Mouse (Mus musculus): Measurements from ENCODE around the gene Higd1a.

Gene Higd1a

GRCm38 (mm10) chr9:121880840-121881239, 22.7 kb upstream of the Higd1a start:
- peak; percentile 48 for DNase-seq (ENCODE audit: low spot score)

DNA sequence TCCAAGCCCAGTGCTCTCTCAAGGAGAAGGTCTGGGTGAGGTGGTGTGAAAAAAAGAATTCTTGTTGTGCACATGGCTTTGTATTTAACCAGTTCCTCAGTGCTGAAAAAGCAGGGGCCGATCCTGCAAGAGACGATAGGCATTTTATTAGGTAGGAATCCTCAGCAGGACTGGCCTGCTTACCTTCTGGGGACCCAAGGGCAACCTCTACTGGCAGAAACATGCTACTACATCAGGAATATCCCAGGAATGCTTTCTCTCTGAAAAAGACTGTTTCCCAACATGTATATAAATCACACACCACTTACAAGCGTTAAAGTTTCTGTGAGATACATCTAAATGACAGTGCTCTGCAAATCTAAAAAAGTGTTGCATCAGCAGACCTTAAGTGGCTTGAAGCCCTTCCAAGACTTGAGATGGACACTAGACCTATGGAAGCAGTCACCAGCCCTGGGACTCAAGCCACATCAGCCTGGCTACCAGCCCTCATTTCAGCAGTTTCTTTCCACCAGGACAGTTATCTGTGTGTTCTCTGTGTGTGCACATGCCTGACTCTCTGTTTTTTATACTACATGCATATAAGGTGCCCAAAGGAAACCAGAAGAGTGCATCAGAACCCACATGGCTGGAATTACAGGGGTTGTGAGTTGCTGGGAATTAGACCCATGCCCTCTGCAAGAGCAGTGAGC, 19.0 kb upstream of the Higd1a start:
- no peak for DNase-seq (ENCODE audit: low spot score)

GRCm38 (mm10) chr9:121873578-121873977, 15.4 kb upstream of the Higd1a start:
- DNase-seq (ENCODE audit: low spot score), result no peak

GRCm38 (mm10) chr9:121872062-121872683, 14.0 kb upstream of the Higd1a start:
- DNase-seq (ENCODE audit: low spot score), result no peak

DNA sequence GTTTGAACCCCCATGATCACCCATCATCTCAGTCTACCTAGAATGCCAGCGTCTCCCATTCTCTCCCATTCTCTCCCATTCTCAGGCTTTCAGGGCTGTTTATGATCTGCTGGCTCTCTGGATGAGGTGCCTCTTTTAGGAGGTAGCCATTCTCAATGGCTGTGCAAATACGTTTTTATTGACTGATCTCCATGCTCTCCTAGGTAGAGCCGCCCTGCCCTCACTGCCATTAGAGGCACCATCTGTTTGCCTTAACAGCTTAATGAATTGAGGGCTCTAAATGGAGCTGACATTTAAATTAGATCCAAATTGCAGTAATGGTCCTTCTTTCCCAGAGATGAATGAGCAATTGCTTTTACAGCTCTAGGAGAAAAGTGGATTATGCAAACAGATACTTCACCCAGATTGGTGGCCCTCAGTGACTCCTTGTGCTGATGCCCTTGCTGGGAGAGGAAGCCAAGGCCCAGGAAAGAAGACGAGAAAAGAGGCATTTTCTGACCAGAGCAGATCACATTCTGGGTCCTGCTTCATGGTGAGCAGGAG, 11.9 kb upstream of the Higd1a start:
- DNase-seq (ENCODE audit: low spot score), result no peak

DNA sequence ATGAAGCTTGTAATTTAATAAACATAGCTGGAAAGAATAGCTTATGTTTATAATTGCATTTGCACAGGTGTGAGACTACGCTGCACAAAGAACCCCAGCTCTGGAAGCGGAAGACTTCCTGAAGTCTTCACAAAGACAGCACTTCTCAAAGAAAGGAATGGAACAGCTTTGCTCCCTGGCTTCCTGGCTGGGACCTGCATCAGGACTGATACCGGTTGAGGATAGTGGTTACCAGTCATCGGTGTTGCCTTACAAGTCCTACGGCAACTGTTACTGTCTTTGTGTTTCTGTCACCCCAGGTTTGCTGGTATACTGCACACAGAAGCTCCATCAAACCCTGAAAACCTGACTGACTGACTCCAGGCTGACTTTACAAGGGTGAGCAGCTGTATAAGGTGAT, 11.3 kb upstream of the Higd1a start:
- DNase-seq (ENCODE audit: low spot score), result no peak

DNA sequence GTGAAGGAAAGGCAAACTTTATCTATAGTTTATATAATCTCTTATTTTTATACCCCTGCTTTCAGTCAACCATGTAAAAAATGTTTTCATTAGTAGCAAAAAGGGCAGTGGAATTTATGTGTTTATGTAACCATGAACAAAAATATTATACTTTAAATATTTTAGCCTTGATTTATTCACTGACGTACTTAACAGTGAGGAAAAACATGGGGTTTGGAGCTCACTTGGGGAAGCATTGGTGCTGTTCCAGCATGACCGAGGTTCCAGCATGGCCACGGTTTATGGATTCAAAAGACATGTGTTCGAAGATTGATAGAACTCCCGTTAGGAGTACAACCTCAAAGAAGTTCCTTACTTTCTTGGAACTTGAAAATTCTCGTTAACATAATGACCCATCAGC, 10.1 kb upstream of the Higd1a start:
- DNase-seq (ENCODE audit: low spot score), result no peak

DNA sequence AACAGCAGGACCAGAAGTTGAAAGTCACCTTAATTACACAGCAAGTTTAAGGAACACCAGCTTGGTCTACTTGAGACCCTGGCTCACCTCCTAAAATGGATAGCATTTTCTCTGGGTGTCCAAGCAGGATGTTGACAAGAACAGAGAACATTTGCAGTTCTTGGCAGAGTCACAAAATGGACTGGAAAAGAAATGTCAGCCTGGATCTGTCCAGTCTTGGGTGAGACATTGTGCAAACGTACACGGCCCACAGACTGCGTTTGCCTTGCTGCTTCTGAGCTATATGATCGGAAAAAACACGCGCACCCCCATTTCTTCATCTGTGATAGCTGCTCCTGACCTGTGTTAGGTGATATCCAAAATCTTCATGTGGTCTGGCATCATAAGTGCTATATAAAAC, 9.5 kb upstream of the Higd1a start:
- no peak for DNase-seq (ENCODE audit: low spot score)

GRCm38 (mm10) chr9:121865425-121866008, 7.4 kb upstream of the Higd1a start:
- no peak for DNase-seq (ENCODE audit: low spot score)

GRCm38 (mm10) chr9:121864837-121865236, 6.7 kb upstream of the Higd1a start:
- DNase-seq (ENCODE audit: low spot score), result no peak

- no peak for DNase-seq (ENCODE audit: low spot score)
Measured at GRCm38 (mm10) chr9:121860921-121861320, 2.8 kb upstream of the Higd1a start.

- DNase-seq (ENCODE audit: low spot score), result no peak
Measured at GRCm38 (mm10) chr9:121859345-121859744, 1.2 kb upstream of the Higd1a start.

GRCm38 (mm10) chr9:121857474-121858152, 549 bp downstream of the Higd1a start:
- peak; percentile 95 for DNase-seq (ENCODE audit: low spot score)

GRCm38 (mm10) chr9:121856649-121857416, 1.3 kb downstream of the Higd1a start:
- DNase-seq (ENCODE audit: low spot score), result no peak

GRCm38 (mm10) chr9:121854246-121854645, 3.9 kb downstream of the Higd1a start:
- DNase-seq (ENCODE audit: low spot score), result no peak

DNA sequence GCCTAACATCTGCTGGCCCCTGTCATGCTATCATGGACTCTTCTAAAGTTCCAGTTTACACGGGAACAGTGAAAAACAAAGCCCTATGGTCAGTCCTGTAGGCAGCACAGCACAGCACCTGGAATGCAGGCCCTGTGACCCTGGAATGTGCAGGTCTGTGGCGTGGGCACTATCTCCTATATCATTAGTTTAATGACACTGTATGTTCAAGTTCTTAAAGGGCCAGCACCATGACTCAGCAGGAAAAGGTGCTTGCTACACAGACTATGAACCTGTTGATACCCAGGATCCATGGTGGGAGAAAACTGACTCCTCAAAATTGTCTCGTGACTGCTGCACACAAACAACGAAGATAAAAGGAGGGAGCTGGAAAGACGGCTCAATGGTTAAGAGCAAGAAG, 10.3 kb downstream of the Higd1a start:
- DNase-seq (ENCODE audit: low spot score), result no peak

DNA sequence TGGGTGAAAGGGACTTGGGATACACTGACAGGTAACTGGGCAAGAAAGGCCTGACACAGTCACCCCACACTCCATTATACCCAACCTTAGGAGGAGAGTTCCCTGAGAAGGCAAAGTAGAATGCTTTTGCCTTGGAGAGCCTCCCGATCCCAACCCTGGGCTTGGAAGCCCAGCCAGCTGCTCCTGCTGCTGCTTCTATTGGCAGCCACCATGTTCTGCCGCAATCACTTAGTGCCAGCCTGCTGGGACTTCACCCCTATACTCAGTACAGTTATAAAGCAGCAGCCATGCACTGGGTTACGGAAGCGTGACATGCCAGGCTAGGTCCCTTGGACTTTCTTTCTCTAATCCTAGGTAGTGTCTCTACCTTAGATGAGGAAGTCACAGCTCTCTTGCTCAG, 11.0 kb downstream of the Higd1a start:
- no peak for DNase-seq (ENCODE audit: low spot score)

- no peak for DNase-seq (ENCODE audit: low spot score)
Measured at GRCm38 (mm10) chr9:121846526-121847118, 11.5 kb downstream of the Higd1a start.

GRCm38 (mm10) chr9:121842914-121843313, 15.2 kb downstream of the Higd1a start:
- no peak for DNase-seq (ENCODE audit: low spot score)

DNA sequence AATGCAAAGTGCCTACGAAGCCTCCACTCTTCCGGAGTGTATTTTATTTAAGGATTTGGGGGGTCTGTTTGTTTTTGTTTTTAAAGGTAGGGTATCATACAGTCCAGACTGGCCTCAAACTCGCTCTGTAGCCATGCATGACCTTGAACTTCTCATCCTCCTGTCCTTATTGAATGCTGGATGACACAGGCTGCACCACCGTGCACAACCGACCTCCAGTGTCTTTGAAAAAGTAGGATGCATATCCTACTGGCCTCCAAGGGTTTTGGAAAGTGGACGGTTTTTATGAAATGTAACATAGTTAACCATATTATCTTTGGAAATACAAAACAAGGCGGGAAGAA, 18.6 kb downstream of the Higd1a start:
- DNase-seq (ENCODE audit: low spot score), result no peak

DNA sequence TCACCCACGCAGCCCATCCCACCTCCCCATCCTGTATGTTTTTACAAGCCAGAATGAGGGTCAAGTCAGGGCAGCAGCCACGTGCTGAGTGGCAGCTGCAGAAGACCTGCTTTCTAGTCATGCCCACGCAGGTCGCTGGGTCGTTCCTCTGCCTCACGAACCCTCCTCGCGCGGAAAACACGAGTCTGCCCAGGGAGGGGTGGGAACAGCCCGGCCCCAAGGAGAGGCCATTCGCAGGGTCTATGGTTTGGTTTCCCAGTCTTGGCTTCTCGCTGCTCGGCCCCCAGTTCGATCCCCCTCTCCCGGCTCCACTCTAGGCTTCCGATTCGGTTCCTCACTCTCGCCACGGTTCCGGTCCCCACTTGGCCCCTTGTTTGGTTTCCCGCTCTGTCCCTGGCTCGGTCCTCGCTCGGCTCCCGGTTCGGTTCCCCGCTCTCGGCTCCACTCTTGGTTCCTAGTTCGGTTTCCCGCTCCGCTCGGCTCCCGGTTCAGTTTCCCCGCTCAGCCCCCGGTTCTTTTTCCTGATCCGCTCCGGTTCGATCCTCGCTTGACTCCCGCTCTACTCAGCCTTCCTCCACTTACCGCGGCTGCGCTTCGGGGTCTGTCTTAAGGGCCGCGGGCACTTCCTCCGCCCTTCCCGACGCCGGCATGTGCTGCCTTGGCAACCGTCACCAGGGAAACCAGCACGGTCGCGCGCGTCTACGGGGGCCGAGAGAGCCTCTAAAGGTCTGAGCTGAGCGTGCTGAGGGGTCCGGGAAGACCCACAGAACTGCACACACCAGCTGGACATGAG, 19.1 kb downstream of the Higd1a start, which contains the start of gene Ccdc13:
Gene Ccdc13, minus strand, starts transcription at position 633 of the 793 bp plus-strand sequence.
- peak; percentile 70 for DNase-seq (ENCODE audit: low spot score)

Measured in ovary, adult 18-20 months (tissue).